Mouse (Mus musculus) left cerebral cortex, adult 9 months (tissue): Measurements from ENCODE around the gene Ubtd2.

Source experiments
- DNase-seq, 2 experiments: peaks; one replicate each; pipeline ENCODE4 v3.0.0; 2022; ENCODE audit warnings: low spot score in 2 of 2

Ubtd2 gene

DNA sequence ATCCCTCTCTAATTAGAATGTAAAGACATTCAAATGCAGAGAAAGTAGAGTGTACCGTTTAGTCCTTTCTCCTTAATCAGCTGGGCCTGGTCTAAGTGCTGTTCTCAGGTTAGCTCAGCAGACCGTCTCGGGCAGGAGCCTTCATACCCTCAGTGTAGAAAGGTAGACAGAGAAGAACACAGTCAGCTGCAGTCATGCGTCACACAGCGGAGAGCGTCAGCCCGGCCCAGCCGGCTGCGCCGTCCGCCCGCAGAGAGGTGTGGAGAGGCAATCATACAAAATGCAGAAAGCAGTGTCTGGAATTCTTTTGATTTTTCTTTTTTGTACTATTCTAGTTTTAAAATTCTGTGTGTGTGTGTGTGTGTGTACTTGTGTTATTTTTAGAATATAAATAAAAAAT is 90.4 kb downstream of the Ubtd2 start:
- DNase-seq = no peak

DNA sequence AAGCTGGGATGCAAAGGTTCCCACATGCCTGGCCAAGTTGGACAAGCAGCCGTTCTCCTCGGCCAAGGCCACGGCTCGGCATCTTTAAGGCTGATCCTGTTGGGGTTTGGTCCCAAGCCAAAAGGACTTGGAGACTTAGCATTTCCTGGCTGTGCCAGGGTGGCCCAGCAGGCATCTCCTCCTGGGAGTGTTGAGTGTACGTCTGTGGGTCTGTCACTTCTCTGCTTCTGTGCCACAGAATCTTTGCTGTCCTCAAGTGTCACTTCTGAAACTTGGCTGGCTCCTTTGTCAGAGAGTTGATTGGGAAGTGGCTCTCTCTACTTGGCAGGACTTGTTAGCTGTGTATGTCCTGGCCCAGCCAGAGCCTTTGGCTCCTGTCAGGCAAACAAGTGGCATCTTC is 91.3 kb downstream of the Ubtd2 start:
- no peak for DNase-seq

DNA sequence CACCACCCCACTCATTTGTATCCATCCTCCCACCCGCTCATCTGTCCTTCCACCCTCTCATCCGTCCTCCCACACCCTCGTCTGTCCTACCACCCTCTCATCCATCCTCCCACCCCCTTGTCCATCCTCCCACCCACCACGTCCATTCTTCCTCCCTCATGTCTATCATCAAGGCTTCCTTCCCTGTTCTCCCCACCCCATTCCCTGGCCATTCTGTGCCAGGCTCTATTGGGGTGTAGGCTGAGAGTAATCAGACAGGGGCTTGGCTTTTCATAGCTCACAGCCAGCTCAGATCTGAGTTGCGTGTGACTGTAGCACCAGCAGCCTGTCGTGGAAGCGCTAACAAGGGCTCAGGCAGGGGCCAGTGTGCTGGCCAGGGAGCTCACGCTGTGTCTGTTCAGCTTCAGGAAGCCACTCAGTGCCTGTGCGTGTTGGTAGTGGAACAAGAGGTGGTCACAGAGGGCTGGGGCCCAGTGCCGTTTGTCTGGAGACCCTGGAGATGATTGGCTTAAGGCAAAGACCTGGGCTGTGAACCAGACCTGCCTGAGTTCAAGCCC is 92.3 kb downstream of the Ubtd2 start:
- no peak for DNase-seq

DNA sequence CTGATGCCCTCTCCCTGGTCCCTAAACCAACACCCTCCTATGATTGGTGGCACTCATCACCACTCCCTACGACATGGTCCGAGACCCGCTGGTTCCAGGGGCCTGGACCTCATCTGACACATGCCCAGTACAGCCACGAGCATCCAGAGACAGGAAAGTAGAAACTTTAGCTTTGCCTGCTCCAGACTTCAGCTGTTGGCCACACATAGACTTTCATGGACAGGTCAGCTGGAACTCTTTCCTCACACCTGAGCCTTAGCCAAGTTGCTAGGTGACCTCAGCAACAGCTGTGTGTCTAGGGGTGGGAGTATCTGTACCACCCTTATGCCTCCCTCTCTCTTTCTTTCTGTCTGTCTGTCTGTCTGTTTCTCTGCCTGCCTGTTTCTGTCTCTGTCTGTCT is 93.1 kb downstream of the Ubtd2 start:
- no peak for DNase-seq

DNA sequence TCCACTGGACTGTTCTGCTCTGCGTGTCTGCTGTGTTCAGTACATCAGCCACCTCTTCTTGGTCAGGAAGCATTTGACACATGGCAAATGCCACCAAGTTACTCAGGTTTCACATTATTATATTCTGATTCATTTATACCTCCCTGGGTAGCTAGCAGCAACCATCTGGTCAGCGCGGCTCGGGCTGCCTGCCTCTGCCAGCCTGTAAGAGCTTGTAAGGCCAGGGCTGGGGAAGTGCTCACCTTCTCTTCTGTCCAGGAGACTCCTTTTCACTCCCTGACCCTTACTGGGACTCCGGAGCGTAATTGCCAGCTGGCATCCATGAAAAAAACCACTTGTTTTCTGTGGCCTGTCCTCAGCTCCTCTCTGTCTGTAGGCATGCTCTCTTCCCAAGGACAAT is 94.1 kb downstream of the Ubtd2 start:
- no peak for DNase-seq

DNA sequence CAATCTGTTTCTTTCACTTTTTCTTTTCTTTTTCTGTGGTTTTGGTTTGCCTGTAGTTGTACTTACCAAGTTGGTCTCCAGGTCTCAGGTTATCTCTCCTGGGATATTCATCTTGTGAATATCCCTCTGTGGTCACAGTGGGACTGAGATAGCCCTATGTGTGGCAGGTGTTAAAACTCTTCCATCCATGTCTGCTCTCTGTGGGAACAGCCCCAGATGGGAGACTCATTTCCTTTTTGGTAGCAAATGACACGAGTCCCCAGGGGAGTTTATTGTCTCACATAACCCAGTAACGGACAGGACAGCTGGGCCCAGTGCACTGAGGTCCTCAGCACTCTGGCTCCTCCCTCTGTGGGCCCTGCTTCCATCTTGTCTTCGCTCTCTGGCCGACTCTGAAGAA is 94.9 kb downstream of the Ubtd2 start:
- no peak for DNase-seq

DNA sequence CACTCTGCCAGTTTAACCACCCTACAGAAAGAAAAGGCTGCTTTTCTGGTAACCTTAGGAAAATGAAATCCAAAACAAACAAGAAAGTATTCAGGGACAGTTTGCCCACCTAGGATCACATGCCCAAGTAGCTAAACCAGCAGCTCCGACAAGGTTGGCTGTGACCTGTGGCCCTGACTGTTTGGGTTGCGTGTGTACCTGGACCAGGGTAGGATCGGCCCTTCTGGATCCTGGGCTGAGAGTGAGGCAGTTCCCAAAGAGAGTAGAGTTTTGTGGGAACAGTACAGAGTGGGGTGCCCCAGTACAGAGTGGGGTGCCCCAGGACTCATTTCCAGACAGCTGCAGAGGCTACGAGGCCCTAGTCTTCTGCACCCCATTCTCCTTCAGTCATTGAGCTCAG is 95.9 kb downstream of the Ubtd2 start:
- no peak for DNase-seq

DNA sequence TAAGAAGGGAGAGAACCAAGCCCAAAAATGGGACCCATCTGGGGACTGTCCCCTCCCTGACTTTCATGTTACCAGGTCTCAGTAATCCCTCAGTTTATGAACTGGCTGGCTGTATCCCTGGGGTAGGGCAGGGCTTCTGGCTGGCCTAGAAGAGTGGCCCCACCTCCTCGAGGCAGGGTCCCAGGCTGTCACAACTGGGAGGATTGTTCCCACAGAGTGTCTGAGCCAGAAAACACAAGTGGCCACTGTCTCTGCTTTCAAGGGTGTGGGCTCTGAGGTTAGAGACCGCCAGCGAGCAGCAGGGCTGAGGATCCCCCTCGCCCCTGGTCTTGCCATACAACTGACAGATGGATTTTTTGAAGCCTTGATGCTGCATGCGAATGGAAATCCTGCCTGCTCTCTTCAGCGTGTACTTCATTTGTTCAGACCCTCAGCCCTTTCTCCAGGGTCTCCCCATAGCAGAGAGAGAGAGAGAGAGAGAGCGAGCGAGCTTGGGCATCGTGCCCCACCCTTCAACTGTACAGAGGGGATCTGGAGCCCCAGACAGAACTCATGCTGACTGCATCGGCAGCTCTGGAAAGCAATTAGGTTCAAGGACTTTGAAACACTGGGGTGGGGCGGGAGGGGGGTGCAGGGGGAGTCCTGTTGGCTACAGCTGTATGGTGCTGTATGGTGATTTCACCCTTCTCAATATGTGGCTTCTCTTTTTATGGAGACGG is 96.6 kb downstream of the Ubtd2 start:
- no peak for DNase-seq

DNA sequence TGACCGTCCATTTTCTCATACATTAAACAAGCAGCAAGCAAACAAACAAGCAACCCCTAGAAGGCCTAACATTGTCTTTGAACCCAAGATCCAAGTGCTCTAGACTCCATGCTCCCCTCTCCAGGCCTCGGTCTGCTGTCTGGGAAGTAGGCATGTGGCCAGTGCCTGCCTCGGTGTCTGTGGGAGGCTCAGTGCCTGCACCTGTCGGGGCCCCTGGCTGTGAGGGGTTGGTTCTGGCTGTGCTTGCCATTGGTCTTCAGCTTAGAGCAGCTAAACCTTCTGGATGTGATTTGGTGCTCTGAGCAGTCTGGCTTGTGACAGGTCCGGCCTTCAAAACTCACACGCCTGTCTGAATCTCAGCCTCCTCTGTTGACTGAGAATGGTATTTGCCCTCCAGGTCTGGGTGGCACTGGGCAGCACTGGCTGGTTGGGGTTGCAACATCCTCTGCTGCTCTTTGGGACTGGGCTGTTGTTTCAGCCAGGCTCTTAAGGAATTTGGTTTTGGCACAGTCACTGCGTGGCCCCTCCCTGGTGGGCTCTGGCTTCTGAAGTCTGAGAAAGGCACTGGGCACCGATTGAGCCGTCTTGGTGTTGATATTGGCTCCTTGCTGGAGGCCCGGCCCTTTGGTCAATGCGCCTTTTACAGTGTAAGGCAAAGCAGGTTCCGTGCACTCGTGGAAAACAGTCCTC is 97.4 kb downstream of the Ubtd2 start:
- DNase-seq = no peak

DNA sequence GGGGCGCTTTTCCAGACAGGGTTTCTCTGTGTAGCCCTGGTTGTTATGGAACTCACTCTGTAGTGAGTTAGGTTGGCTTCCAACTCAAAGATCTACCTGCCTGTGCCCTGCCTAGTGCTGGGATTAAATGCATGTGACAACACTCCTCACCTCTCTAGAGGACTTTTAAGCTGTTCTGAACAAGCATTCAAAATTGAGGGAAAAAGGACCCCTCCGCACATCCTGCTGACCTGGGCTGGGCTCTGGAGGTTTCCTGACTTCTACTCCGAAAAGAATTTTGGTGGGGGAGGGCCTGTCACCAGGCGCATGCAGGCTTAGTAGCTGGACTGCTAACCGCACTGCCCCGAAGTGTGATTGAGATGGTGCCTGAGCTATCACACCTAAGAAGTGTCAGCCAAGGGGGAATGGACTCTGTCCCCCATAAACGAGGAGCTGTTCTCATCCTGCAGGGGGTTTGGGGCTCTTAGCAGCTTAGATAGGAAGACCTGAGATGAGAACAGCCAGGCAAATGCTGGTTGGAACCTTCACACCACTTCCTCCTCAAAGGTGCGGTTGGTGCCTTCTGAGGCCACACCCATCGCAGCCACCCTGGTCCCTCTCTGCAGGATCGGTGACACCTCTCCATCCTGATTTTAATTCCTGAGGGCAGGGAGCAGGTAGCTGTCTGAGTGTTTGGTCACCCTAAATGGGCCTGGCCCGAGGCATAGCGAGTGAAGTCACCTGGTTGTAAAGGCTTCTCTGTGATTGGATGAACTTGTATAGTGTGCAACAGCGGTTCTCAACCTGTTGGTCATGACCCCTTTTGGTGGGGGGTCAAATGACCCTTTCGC is 98.4 kb downstream of the Ubtd2 start:
- no peak for DNase-seq

DNA sequence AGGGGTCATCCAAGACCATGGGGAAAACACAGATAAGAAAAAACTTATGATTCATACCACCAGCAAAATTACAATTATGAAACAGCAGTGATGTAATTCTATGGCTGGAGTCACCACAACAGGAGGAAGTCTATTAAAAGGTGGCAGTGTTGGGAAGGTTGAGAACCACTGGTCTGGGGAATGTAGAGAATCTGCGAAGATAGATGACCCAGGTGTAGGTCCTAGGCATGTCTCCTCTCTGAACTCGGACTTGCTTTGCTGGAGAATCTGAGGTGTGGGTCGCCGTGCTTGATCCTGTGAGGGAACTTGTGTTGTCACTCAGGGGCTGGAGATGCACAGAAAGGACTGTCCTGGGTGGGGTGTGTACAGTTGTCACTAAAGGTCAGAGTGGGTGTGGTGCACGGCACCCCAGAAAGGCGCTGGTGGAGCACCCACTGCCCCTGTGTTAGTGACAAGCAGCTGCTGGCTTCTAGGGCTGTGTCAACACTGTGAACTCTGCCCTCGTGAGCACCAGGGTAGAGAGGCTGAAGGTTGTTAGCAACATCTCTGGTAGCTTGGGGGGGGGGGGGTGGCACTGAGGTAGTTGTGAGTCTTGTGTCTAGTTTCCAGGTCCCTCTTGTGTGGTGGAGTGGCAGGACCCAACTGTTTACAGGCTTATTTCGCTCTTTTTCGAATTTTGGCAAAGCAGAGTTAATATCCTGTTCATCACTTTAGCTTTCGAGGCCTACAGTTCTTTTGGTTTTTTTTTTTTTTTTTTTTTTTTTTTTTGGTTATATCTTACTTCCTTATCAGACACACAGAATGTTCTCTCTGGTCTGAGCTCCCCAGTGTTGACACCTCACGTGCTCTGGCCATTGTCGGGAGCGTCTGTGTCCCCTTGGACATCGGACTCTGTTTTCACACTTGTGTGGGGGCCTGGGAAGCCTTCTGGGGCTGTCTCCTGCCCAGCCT is 99.2 kb downstream of the Ubtd2 start:
- DNase-seq = no peak

DNA sequence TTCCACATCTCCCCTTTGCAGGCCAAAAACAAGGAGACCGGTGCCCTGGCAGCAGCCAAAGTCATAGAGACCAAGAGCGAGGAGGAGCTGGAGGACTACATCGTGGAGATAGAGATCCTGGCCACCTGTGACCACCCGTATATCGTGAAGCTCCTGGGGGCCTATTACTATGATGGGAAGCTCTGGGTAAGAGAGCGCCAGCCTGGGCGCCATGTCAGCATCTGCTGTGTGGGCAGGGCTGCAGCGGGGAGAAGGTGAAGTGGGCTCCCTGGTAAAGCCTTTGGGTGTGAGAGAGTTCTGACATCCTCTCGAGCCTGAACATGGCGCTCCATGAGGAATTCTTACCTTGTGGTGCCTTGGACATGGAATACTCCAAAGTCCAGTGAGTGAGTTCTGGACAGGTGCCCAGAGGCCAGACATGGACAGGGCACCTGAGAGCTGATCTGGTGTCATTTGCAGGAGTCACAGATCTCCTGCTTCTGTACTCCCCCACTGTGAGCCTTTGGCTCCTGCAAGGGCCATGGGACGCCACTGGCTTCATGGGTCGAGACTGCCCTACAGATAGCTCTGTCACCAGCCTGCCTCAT is 100.0 kb downstream of the Ubtd2 start:
- no peak for DNase-seq

DNA sequence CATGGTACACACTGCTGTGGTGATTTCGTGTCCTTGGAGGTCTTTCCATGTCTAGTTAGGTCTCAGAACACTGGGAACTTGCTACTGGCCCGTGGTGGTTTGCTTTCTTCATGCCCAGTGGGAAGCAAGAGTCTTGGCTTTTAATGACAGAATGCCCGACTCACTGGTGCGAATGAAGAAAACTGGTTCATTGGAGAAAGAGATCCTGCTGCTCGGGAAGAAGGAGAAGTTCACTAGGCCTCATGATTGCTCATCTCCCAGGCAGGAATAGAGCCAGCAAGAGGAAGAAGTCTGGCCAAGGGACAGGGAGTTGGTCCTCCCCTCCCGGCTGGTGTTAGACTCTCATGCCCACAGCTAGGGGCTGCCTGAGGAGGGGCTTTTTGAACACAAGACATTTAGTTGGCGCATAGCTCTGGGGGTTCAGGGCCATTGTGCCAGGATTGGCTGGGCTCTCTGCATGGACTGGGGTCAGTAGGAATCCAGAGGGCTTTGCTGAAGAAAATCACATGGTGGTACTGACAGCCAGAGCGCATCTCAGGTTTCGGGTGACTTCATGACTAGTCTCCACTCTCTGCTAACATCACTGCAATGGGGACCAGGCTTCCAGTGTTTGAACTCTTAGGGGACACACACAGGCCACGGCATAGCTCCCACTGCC is 101.3 kb downstream of the Ubtd2 start:
- DNase-seq = no peak

DNA sequence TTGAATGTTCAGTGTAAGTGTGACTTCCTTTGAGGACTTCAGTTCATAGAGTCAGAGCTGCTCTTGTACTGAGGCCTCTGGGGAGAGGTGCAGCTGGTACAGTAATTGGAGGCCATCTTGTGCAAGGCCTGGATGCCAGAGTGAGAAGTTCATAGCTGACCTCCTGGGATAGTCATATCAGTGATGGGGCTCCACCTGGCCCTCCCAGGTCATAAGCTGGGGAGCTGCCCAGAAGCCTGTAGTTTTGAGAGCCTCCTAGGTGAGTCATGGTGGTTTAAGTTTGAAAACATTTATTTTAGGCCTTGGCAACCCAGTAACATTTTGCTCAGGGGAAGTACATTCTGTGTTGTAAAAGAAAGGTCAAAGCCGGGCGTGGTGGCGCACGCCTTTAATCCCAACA is 102.9 kb downstream of the Ubtd2 start:
- DNase-seq = no peak

DNA sequence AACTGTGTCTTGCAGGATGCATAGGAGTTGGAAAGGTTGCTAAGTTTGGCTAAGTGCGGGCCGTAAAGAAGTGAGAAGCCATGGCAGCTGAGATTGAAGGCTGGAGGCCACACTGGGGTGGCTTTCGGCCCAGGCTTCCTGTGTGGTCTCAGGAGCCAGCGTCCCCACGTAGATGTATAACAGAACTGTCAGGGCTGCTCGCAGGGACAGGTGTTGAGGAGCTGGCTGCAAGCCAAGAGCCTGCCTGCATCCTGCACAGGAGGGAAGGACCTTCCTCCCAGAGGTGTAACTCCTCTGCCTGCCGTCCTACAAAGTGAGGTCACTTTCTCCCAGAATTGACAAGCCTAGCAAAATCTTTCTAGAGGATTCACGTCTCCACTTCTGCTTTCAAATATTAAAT is 103.5 kb downstream of the Ubtd2 start:
- no peak for DNase-seq

DNA sequence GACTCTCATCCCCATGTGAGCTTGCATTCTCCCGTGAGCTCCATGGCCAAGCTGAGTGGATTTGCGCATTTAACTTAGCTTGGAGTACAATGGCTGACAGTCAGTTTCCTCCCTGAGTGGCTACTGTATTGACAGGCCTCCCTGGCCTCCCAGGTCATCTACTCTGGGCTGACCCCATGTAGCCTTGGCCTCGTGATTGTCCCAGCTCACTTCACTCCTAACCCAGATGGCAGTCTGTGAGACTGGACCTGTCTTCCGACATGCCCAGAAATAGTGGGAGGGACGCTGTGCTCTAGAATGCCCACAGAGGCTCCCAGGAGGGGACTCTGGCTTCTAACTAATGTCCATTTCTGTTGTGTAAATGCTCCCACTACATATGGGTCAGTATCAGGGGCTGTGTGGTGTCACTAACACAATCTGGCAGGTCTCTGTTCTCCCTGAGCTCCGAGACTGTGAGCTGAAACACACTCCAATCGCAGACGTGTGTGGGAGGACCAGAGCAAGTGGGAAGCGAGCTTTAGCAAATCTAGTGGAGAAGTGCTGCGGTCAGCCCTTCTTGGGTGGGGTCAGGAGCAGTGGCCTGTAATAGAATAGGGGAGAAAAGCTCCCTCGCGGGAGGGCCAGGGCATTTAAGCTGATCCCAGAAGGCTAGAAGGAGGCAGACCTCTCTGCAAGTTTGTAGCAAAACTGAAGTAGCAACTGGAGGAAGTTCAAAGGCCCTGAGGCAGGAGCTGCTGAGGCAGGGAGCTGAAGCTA is 105.0 kb downstream of the Ubtd2 start:
- no peak for DNase-seq

DNA sequence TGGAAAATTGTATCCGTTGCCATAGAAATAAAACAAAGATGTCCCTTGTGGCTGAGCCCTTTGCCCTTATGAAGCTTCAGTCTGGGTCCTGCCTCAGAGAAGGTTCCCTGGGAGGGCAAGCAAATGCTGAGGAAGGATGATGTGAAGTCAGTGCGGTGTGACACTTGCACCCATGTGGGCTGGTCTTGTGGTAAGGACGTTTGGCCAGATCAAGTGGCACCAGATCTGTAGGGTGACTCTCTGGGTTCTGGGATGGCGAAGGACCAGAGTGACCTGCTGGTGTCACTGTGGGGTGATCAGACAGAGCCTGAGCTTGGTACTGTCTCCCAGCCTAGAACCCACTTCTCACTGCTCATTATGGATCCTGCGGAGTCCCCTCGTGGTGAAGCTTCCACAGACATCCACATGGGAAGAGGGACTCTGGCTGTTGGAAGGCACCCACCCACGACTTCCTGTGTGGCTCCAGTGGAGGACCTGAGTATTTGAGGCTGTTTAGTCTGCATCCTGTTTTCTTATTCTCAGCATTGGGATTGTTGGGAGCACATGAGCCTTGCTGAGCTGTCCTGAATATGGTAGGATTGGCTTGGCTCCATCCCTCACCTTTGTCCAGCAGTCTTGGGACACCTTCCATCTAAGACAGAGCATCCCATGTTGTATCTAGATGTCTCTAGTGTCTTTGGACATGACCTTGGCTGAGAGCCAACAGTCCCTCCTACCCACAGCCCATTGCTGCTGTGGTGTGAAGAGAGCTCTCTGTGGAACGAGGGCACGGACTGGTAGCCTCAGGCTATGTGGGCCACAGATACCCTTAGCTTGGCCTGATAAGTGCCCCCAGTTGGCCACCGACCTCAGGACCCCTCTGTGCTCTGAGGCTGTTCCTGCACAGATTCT is 106.5 kb downstream of the Ubtd2 start:
- DNase-seq = no peak

DNA sequence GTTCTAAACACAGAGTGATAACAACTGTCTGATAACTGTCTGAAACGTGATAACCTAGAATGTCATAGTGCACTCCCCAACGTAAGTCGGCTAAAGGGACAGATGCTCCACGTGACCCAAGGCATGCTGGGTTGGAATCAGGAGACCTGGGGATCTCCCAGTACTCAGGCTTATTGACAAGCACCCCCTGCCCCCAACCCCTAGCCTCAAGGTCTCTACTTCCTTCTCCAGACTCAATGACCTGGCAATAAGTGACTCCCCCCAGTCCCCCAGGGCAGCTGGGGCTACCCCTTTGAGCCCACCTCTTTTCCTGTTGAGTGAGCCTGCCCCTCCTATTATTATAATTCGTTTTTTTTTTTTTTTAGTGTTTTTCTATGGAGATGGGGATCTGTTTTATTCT is 107.5 kb downstream of the Ubtd2 start:
- no peak for DNase-seq

DNA sequence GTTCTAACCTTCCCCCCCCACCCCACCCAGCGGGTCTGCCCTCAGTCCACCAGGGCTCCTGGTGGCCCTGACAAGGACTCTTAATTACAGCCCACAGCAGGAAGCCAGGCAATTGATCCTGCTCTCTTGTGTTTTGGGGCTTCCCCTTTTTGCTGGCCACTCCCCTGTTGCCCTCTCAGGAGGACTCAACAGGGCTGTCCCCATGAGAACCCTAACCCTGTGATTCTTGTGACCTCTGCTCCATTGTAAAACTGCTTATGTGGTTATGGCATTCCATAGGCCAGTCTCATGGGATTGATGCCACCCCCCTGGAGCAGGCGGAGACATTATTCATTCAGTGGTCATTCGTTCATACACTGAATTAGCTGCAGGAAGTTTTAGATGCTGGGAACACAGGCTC is 108.5 kb downstream of the Ubtd2 start:
- no peak for DNase-seq
